Mouse (Mus musculus): ENCODE measurements around the gene Gm17428. TPM values are rescaled to one million over a fixed set of nuclear protein-coding genes. Genes with fewer than 3 reads are reported as not detected.

Gm17428 gene
- polyA plus RNA-seq, 1 experiment from 2014 or later: not detected

GRCm38 (mm10) chr14:54937361-54938182 is 39.2 kb upstream of the Gm17428 start:
- Histone ChIP-seq H3K27me3 (ENCODE audit: control insufficient read depth, insufficient read depth, low read length) (no peaks in the 10 kb centered on the region), H3K4me3 (ENCODE audit: low read depth, low read length) (no peak overlapping the region), H3K27ac (replicated peaks; ENCODE audit: low read depth, low read length) (no peak overlapping the region), H3K4me1 (ENCODE audit: control insufficient read depth, insufficient read depth, low read length) (peaks cover 7% of the 10 kb centered on the region; the same call in 1 of the 2 replicates), H3K9ac (replicated peaks; ENCODE audit: low read length) (no peak overlapping the region), H3K36me3 (replicated peaks; ENCODE audit: control insufficient read depth, insufficient read depth, low read depth, low read length) (no peaks in the 10 kb centered on the region), H3K9me3 (replicated peaks; ENCODE audit: control insufficient read depth, low read length) (no peaks in the 10 kb centered on the region), H3K4me2 (ENCODE audit: low read depth, low read length) (no peak overlapping the region)
- ATAC-seq (replicated peaks; ENCODE audit: insufficient number of reproducible peaks, low FRiP score, low TSS enrichment, low read depth): no peak
- 87% methylated on average over 16 of the region's 16 CpGs for WGBS
- no peak for DNase-seq (ENCODE audit: low spot score)

- WGBS: 79% methylated on average over 15 of the region's 15 CpGs
- Histone ChIP-seq H3K9ac (replicated peaks; ENCODE audit: low read length) (no peak overlapping the region), H3K4me3 (ENCODE audit: low read depth, low read length) (no peak overlapping the region), H3K27ac (replicated peaks; ENCODE audit: low read depth, low read length) (no peak overlapping the region), H3K36me3 (replicated peaks; ENCODE audit: control insufficient read depth, insufficient read depth, low read depth, low read length) (no peaks in the 10 kb centered on the region), H3K27me3 (ENCODE audit: control insufficient read depth, insufficient read depth, low read length) (no peaks in the 10 kb centered on the region), H3K9me3 (replicated peaks; ENCODE audit: control insufficient read depth, low read length) (no peaks in the 10 kb centered on the region), H3K4me2 (ENCODE audit: low read depth, low read length) (no peak overlapping the region), H3K4me1 (ENCODE audit: control insufficient read depth, insufficient read depth, low read length) (peaks cover 7% of the 10 kb centered on the region; the same call in 1 of the 2 replicates)
- ATAC-seq (replicated peaks; ENCODE audit: insufficient number of reproducible peaks, low FRiP score, low TSS enrichment, low read depth): no peak
- DNase-seq (ENCODE audit: low spot score): no peak
Measured at GRCm38 (mm10) chr14:54938431-54939219, 38.1 kb upstream of the Gm17428 start.

GRCm38 (mm10) chr14:54939434-54940175 is 37.1 kb upstream of the Gm17428 start:
- Histone ChIP-seq H3K9me3 (replicated peaks; ENCODE audit: control insufficient read depth, low read length) (no peaks in the 10 kb centered on the region), H3K4me2 (ENCODE audit: low read depth, low read length) (no peak overlapping the region), H3K36me3 (replicated peaks; ENCODE audit: control insufficient read depth, insufficient read depth, low read depth, low read length) (no peaks in the 10 kb centered on the region), H3K27me3 (ENCODE audit: control insufficient read depth, insufficient read depth, low read length) (no peaks in the 10 kb centered on the region), H3K4me1 (ENCODE audit: control insufficient read depth, insufficient read depth, low read length) (peaks cover 7% of the 10 kb centered on the region; the same call in 1 of the 2 replicates), H3K27ac (replicated peaks; ENCODE audit: low read depth, low read length) (no peak overlapping the region), H3K9ac (replicated peaks; ENCODE audit: low read length) (no peak overlapping the region), H3K4me3 (ENCODE audit: low read depth, low read length) (no peak overlapping the region)
- WGBS: 53% methylated on average over 12 of the region's 12 CpGs
- DNase-seq (ENCODE audit: low spot score) (peak; percentile 76), ATAC-seq (replicated peaks; ENCODE audit: insufficient number of reproducible peaks, low FRiP score, low TSS enrichment, low read depth) (no peak)

GRCm38 (mm10) chr14:54940176-54940530 is 36.6 kb upstream of the Gm17428 start:
- Histone ChIP-seq H3K27ac (replicated peaks; ENCODE audit: low read depth, low read length) (no peak overlapping the region), H3K4me1 (ENCODE audit: control insufficient read depth, insufficient read depth, low read length) (peaks cover 7% of the 10 kb centered on the region; the same call in 1 of the 2 replicates), H3K9ac (replicated peaks; ENCODE audit: low read length) (no peak overlapping the region), H3K4me2 (ENCODE audit: low read depth, low read length) (no peak overlapping the region), H3K4me3 (ENCODE audit: low read depth, low read length) (no peak overlapping the region), H3K9me3 (replicated peaks; ENCODE audit: control insufficient read depth, low read length) (no peaks in the 10 kb centered on the region), H3K36me3 (replicated peaks; ENCODE audit: control insufficient read depth, insufficient read depth, low read depth, low read length) (no peaks in the 10 kb centered on the region), H3K27me3 (ENCODE audit: control insufficient read depth, insufficient read depth, low read length) (no peaks in the 10 kb centered on the region)
- WGBS: 76% methylated on average over 3 of the region's 3 CpGs
- ATAC-seq (replicated peaks; ENCODE audit: insufficient number of reproducible peaks, low FRiP score, low TSS enrichment, low read depth) (no peak), DNase-seq (ENCODE audit: low spot score) (no peak)

- H3K27ac ChIP-seq (replicated peaks; ENCODE audit: low read depth, low read length): no peak overlapping the region
- no peak for ATAC-seq (replicated peaks; ENCODE audit: insufficient number of reproducible peaks, low FRiP score, low TSS enrichment, low read depth)
- H3K4me2 ChIP-seq (ENCODE audit: low read depth, low read length): no peak overlapping the region
Measured at GRCm38 (mm10) chr14:54941024-54941978, 35.4 kb upstream of the Gm17428 start.

GRCm38 (mm10) chr14:54942479-54942878 is 34.3 kb upstream of the Gm17428 start:
- Histone ChIP-seq H3K9ac (replicated peaks; ENCODE audit: low read length) (no peak overlapping the region), H3K4me3 (ENCODE audit: low read depth, low read length) (no peak overlapping the region), H3K9me3 (replicated peaks; ENCODE audit: control insufficient read depth, low read length) (no peaks in the 10 kb centered on the region), H3K27ac (replicated peaks; ENCODE audit: low read depth, low read length) (no peak overlapping the region), H3K27me3 (ENCODE audit: control insufficient read depth, insufficient read depth, low read length) (no peaks in the 10 kb centered on the region), H3K4me1 (ENCODE audit: control insufficient read depth, insufficient read depth, low read length) (no peaks in the 10 kb centered on the region), H3K4me2 (ENCODE audit: low read depth, low read length) (no peak overlapping the region), H3K36me3 (replicated peaks; ENCODE audit: control insufficient read depth, insufficient read depth, low read depth, low read length) (no peaks in the 10 kb centered on the region)
- ATAC-seq (replicated peaks; ENCODE audit: insufficient number of reproducible peaks, low FRiP score, low TSS enrichment, low read depth): no peak
- DNase-seq (ENCODE audit: low spot score): no peak
- WGBS: 95% methylated on average over 8 of the region's 8 CpGs

More at GRCm38 (mm10) chr14:54941024-54941978, 35.4 kb upstream of the Gm17428 start:
- Histone ChIP-seq H3K9ac (replicated peaks; ENCODE audit: low read length) (no peak overlapping the region), H3K4me3 (ENCODE audit: low read depth, low read length) (no peak overlapping the region), H3K4me1 (ENCODE audit: control insufficient read depth, insufficient read depth, low read length) (peaks cover 4% of the 10 kb centered on the region; the same call in 1 of the 2 replicates), H3K36me3 (replicated peaks; ENCODE audit: control insufficient read depth, insufficient read depth, low read depth, low read length) (no peaks in the 10 kb centered on the region), H3K27me3 (ENCODE audit: control insufficient read depth, insufficient read depth, low read length) (no peaks in the 10 kb centered on the region), H3K9me3 (replicated peaks; ENCODE audit: control insufficient read depth, low read length) (no peaks in the 10 kb centered on the region)
- no peak for DNase-seq (ENCODE audit: low spot score)
- 68% methylated on average over 13 of the region's 13 CpGs for WGBS

GRCm38 (mm10) chr14:54943971-54944370 is 32.8 kb upstream of the Gm17428 start:
- H3K9me3 ChIP-seq (replicated peaks; ENCODE audit: control insufficient read depth, low read length): no peaks in the 10 kb centered on the region
- 87% methylated on average over 7 of the region's 7 CpGs for WGBS
- H3K4me3 ChIP-seq (ENCODE audit: low read depth, low read length): no peak overlapping the region

More at GRCm38 (mm10) chr14:54943971-54944370, 32.8 kb upstream of the Gm17428 start:
- Histone ChIP-seq H3K9ac (replicated peaks; ENCODE audit: low read length) (no peak overlapping the region), H3K27ac (replicated peaks; ENCODE audit: low read depth, low read length) (no peak overlapping the region), H3K27me3 (ENCODE audit: control insufficient read depth, insufficient read depth, low read length) (no peaks in the 10 kb centered on the region), H3K36me3 (replicated peaks; ENCODE audit: control insufficient read depth, insufficient read depth, low read depth, low read length) (no peaks in the 10 kb centered on the region), H3K4me2 (ENCODE audit: low read depth, low read length) (no peak overlapping the region), H3K4me1 (ENCODE audit: control insufficient read depth, insufficient read depth, low read length) (no peaks in the 10 kb centered on the region)
- DNase-seq (ENCODE audit: low spot score) (no peak), ATAC-seq (replicated peaks; ENCODE audit: insufficient number of reproducible peaks, low FRiP score, low TSS enrichment, low read depth) (no peak)

Data from embryonic facial prominence, embryonic 11.5 days (tissue).